Mouse (Mus musculus): ENCODE measurements around the gene Dcaf8.

Gene Dcaf8

DNA sequence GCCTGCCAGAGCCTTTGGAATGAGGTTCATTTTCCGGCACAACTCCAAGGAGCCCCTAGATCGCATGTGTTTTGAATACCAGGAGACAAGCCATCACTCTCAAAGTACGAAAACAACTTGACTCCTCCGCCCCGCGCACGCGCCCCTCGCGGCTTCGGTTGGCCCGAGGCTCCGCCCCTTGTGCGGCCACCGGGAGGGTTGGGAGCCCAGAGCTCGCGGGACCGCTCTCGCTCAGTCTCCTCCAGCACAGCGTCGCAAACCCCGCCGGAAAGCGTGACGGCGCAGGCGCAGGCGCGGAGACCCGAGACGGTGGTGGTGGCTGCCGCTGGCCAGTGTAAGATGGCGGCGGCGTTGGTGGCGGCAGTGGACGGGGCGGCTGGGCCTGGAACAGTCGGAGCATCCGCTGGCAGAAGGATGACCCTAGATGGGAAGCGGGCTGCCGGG is at the start of gene Dcaf8:
Dcaf8 (plus strand) TSS at position 250 of the 444 bp plus-strand sequence.
- peak; percentile 94 for DNase-seq (ENCODE audit: low spot score)

DNA sequence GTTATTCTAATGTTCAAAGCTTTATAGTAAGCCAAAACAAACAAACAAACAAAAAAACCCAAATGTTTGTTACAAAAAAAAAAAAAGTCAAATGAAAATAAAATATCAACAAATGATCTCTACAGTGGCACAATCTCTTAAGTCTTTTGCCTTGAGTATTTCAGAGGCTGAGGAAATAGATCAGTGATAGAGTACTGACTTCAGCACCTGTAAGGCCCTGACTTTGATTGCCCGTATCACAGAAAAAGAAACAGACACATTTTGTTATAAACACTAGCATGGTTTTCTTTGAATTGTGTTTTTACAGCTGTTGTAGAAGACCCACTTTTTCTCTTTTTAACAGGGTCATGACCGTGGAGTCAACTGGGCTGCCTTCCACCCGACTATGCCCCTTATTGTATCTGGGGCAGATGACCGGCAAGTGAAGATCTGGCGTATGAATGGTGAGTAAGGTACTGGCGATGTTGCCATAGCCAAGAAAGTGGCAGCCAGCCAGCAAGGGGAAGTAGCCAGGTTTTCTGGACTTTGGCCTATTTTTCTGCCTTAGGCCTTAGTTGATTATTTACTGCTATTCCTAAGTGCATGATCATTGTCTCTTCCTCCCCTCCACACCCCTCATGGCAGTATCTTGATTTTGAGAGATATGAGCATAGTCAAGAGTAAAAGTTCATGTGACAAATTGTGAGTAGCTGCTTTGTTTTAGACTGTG is 48.4 kb upstream of the Dcaf8 start:
- no peak for DNase-seq (ENCODE audit: low spot score)

- no peak for DNase-seq (ENCODE audit: low spot score)
Measured at GRCm38 (mm10) chr1:172103619-172104018, 44.3 kb upstream of the Dcaf8 start.

DNA sequence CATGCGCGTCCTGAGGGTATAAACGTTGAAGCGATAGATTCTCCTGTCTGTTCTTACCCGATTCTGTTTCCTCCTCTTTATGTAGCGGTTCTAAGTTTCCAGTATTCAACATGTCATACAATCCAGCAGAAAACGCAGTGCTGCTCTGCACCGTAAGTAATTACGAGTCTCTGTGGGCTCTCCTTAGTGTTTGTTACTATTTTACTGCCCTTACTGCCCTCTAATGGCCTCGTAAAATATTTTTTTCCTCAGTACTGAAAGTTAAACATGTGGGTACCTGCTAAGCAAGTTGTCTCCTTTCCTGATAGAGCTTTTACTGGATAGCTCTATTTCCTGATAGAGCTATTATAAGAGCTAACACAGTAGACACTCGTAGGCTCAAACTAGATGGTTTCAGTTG is 42.8 kb upstream of the Dcaf8 start:
- no peak for DNase-seq (ENCODE audit: low spot score)

DNA sequence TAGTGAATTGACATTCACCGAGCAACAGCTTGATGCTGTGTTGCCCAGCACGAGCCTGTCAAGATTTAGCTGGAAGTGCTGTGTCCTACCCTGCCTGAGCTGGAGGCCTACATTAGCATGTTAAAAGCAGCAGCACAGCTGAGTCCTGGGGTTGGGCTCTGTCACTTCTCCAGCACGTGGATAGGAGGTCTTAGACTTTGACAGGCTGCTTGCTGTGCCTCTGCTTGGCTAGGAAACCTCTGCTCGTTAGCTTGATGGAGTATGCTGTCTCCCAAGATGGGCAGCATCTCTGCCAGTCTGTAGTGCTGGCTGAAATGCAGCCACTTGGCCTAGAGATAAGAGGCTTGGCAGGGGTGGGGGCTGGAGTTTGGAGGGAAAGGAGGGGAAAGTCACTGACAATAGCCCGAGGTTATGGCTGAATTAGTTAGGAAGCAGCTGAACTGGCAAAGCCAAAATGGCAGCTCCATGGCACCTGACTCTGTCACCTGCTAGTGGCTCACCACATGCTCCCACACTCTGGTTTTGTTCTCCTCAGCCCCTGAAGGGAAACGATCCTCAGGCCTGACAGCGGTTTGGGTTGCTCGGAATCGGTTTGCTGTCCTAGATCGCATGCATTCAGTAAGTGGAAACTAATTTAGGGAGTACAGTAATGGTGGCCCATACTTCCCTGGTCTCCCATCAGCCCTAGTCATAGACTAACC is 40.0 kb upstream of the Dcaf8 start:
- no peak for DNase-seq (ENCODE audit: low spot score)

- no peak for DNase-seq (ENCODE audit: low spot score)
Measured at GRCm38 (mm10) chr1:172116948-172117347, 30.9 kb upstream of the Dcaf8 start.

DNA sequence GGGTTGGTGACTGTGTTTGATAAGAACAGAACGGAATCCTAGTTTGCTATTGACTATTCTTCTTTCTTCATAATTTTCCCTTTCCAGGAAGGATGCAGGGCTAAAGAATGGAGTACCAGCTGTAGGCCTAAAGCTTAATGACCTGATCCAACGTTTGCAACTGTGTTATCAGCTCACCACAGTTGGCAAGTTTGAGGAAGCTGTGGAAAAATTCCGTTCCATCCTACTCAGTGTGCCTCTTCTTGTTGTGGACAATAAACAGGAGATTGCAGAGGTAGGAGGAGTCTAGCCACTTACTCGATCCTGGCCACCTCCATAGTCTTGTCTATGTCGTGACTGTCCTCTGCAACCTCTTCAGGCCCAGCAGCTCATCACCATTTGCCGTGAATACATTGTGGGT is 28.8 kb upstream of the Dcaf8 start:
- DNase-seq (ENCODE audit: low spot score): no peak

DNA sequence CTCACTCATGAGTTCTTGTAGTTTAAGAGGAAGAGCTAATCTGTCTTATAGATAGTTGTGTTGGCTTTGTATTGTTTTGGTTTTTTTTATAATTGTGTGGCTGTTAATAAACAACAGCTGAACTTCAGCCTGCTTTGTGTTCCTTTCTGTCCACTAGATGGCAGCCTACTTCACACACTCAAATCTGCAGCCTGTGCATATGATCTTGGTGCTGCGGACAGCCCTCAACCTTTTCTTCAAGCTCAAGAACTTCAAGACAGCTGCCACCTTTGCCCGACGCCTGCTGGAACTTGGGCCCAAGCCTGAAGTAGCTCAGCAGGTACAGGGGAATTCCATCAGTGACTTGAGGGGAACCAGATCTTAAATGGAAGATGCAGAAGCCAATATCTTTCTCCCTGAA is 28.2 kb upstream of the Dcaf8 start:
- no peak for DNase-seq (ENCODE audit: low spot score)

DNA sequence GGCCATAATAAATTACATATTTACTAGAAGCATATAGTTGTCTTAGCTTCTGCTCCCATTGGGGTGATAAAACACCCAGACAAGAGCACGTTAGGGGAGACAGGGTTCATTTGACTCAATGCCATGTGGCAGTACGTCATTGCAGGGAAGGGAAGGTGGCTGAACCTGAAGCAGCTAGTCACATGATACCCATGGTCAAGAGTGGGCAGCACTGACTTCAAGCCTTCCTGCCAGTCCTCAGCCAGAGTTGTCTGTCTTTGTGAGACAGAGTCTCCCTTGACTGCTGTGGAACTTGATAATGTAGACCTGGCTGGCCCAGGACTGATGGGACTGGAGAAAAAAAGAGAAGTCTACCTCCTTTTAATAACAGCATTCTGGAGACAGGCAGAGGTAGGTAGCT is 25.2 kb upstream of the Dcaf8 start:
- DNase-seq (ENCODE audit: low spot score): no peak

GRCm38 (mm10) chr1:172124572-172124971 is 23.3 kb upstream of the Dcaf8 start:
- DNase-seq (ENCODE audit: low spot score): no peak

DNA sequence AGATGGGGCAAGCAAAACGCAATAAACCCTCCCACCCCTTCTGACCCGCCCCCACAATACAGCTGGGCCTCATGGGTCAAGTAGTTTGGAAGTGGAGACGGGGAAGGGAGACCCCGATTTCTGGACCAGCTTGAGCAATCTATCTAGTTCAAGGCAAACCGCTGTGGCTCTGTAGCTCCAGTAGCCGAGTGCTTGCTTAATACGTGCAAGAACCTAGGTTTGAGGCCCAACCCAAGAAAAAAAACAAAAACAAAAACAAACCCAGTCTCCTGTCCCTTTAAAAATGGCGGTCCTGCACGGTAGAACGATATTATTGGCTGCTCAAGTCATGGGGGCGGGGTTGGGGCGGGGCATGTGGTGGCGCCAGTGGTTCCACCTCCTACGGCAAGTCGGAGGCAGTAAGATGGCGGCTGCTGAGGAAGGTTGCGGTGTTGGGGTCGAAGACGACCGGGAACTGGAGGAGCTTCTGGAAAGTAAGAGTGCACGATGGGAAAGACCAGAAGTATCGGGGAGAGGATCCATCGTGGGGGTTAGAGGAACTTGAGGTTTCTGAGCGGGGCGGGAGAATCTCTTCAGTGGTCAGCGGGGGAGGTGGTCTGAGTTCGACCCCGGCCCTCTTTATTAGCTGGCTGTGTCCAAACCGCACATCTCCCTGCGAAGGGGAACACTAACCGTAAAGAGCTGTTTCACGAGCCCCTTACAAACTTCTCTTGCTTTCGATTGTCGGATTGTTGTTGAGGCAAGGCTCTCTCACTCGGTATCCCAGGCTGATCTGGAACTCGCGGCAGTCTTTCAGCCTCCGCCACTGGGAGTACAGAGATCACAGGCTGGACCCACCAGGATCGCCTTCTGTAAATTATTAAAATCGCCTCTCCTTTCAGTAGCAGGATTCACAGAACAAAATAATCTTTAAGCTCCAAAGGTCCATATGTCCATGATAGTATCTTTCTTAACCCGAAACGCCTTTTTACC is 21.2 kb upstream of the Dcaf8 start, which contains the start of gene Pex19:
Pex19 (plus strand) TSS at position 380 of the 972 bp plus-strand sequence.
- peak; percentile 45 for DNase-seq (ENCODE audit: low spot score)

- DNase-seq (ENCODE audit: low spot score): no peak
Measured at GRCm38 (mm10) chr1:172127487-172127886, 20.4 kb upstream of the Dcaf8 start.

DNA sequence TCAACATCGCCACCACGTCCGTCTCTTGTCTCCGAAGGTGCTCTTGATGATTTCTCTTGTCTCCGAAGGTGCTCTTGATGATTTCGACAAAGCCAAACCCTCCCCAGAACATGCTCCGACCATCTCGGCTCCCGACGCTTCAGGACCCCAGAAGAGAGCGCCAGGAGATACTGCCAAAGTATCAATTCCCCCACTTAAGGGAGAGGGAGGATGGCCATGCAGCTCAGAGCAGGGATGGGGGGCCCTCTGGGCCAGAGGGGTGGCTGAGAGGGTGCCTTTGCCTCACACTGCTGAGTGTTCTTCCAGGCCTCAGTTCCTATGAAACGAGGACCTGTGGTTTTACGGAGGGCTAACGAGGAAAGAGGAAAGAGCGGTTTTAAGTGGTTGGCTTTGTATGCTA is 19.3 kb upstream of the Dcaf8 start:
- DNase-seq (ENCODE audit: low spot score): no peak

DNA sequence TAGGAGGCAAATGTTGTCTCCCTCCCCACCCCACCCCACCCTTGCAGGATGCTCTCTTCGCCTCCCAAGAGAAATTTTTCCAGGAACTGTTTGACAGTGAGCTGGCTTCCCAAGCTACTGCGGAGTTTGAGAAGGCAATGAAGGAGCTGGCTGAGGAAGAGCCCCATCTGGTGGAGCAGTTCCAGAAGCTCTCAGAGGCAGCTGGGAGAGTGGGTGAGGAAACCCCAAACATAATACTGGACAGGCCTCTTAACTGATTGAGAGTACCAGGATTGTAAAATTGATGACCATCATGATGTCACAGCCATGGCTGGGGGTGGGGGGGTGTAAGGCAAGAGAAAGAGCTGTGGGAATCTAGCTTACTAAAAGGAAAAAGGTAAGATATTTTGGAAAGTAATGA is 18.8 kb upstream of the Dcaf8 start:
- DNase-seq (ENCODE audit: low spot score): no peak

DNA sequence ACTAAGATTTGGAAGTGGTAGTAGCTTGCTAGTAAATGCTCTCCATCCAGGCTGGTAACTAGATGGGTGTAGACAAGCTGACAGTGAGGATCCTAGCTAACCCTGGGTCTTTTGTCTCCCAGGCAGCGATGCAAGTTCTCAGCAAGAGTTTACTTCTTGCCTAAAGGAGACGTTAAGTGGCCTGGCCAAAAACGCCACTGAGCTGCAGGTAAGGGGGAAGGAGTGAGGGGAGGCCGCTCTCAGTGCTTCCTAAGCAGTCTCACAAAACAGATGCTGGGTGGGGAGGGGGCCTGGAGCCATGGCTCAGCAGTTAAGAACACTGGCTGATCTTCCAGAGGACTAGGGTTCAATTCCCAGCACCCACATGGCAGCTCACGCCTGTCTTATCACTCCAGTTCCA is 18.1 kb upstream of the Dcaf8 start:
- DNase-seq (ENCODE audit: low spot score): no peak

DNA sequence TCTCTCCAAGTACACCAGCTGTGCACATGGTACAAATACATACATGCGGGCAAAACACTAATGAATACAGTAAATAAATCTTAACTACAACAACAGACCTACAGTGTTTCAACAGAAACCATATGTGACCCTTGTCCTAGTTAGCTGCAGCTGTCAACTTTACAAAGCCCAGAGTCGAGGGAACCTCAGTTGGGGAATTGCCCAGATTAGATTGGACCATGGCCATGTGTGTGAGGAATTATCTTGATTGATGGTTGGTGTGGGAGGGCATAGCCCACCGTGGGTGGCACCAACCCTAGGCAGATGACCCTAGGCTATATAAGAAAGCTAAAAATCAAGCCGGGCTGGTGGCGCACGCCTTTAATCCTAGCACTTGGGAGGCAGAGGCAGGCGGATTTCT is 15.6 kb upstream of the Dcaf8 start:
- no peak for DNase-seq (ENCODE audit: low spot score)

- no peak for DNase-seq (ENCODE audit: low spot score)
Measured at GRCm38 (mm10) chr1:172133535-172133934, 14.3 kb upstream of the Dcaf8 start.

DNA sequence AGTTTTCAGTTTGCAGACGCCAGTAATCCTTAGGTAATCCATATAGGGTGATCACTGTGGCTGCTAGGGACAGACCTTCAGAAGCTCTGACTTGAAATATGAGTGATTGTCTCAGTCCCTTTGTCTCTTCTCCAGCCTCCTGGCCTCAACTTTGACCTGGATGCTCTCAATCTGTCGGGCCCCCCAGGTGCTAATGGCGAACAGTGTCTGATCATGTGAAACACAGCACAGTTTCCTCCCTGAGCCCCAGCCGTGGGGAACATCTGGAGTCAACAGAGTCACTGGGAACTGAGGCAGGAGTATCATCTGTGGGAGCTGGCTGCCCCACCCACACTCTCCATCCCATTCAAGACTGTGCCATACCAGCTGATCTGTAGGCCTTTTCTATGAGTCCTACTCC is 13.8 kb upstream of the Dcaf8 start:
- DNase-seq (ENCODE audit: low spot score): no peak

DNA sequence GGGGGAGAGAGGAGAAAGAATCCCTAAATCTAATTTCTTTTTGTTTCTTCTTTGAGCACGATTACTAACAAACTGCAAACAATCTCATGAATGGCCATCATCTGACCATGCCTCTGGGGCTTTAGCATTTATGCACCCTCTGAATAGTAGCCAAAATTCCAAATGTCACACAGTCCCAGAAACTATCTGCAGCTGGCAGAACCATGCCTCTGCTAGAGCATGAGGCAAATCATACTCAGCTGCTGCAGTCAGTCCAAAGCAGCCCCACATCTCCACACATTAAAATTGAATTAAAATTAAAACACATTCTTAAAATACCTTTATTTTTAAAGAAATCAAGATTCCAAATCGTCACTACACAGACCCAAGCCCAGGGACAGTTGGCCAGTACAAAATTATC is 7.7 kb upstream of the Dcaf8 start:
- DNase-seq (ENCODE audit: low spot score): no peak

DNA sequence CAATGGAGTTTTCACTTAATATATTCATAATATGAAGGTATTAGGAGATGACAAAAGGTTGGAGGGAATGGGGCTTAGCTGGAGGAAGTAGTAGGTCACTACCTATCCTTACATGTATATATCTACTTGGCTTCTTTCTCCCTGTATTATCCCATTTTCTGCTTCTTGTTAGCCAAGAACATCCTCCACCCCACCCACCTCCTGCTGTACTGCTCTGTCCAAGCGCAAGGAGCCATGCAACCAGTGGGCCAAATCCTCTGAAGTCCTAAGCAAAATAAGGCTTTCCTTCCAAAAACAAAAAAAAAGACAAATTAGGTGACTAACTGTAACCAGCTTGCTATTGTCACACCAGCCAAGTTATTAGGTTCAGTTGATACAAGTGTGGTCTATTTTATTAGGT is 7.1 kb upstream of the Dcaf8 start:
- no peak for DNase-seq (ENCODE audit: low spot score)

GRCm38 (mm10) chr1:172141529-172141928 is 6.4 kb upstream of the Dcaf8 start:
- DNase-seq (ENCODE audit: low spot score): no peak

DNA sequence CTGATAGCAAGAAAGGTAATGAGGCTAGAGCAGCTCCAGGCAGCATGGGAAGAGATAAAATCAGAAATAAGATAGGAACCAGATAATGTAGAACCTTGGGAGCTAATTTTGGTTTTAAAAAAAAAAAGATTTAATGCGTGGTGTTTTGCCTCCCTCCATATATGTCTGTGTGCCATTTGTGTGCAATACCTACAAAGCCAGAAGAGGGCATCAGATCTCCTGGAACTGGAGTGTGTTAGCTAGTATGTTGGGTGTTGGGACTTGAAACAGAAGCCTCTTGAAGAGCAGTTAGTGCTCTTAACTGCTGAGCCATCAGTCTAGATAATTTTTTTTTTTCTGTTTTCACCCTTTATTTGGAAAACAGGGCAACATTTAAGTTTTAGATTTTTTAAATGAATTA is 4.3 kb upstream of the Dcaf8 start:
- no peak for DNase-seq (ENCODE audit: low spot score)
